Mouse (Mus musculus) thymus, adult 2 months (tissue): ENCODE data around the gene Pde10a. TPM values are rescaled to one million over a fixed set of nuclear protein-coding genes. Genes with fewer than 3 reads are reported as not detected.

Experiments used
- DNase-seq: peaks from one replicate; pipeline ENCODE4 v3.0.0; 2021
- H3K27ac ChIP-seq: fragments of 200-500 bp; 2 replicates; pipeline ENCODE4 v1.5.1; 2012; ENCODE audit warnings: low read length, control low read depth; ENCODE audit not compliant: control insufficient read depth, insufficient read depth
- H3K27me3 ChIP-seq: fragments of 200-500 bp; 2 replicates; pipeline ENCODE4 v1.6.1; 2012; ENCODE audit warnings: mild to moderate bottlenecking, low read length, moderate library complexity, mixed read lengths; ENCODE audit not compliant: control insufficient read depth, insufficient read depth
- H3K36me3 ChIP-seq: fragments of 200-500 bp; 2 replicates; pipeline ENCODE4 v1.6.1; 2012; ENCODE audit warnings: mild to moderate bottlenecking, low read length, moderate library complexity; ENCODE audit not compliant: control insufficient read depth, insufficient read depth
- H3K4me1 ChIP-seq: fragments of 200-500 bp; replicated peaks from 2 replicates; pipeline ENCODE4 v1.6.1; 2012; ENCODE audit warnings: low read length; ENCODE audit not compliant: control insufficient read depth, insufficient read depth
- H3K4me3 ChIP-seq: fragments of 200-500 bp; 2 replicates; pipeline ENCODE4 v1.5.1; 2012; ENCODE audit warnings: mild to moderate bottlenecking, low read length, control low read depth, moderate library complexity; ENCODE audit not compliant: control insufficient read depth, insufficient read depth
- CTCF ChIP-seq: fragments of 200-500 bp; IDR thresholded peaks from 2 replicates; pipeline ENCODE4 v1.5.1; 2012; ENCODE audit warnings: mild to moderate bottlenecking, control low read depth, low read length, moderate library complexity, borderline replicate concordance; ENCODE audit not compliant: control insufficient read depth, poor library complexity, insufficient read depth; ENCODE audit errors: extremely low read depth
- POLR2A ChIP-seq: fragments of 200-500 bp; IDR thresholded peaks from 2 replicates; pipeline ENCODE4 v1.6.1; 2012; ENCODE audit warnings: mild to moderate bottlenecking, low read length, control low read depth, moderate library complexity; ENCODE audit not compliant: control insufficient read depth, poor library complexity, insufficient read depth; ENCODE audit errors: extremely low read depth
- WGBS: fragments of 180-500 bp; shearing (Covaris S2); methylation state at CpG from one replicate; pipeline ENCODE4 v1.1.7; 2018; 5-methylcytosine and 5-hydroxymethylcytosine counted together
- polyA plus RNA-seq: library from polyadenylated mRNA; depleted of rRNA; stranded (reverse); fragments of >200 nt; gene quantifications from 2 replicates; pipeline ENCODE4 v1.2.3, GENCODE M21; 2012; rRNA removed

Gene Pde10a
- polyA plus RNA-seq = 4.8 and 4.9 TPM in 2 replicates

DNA sequence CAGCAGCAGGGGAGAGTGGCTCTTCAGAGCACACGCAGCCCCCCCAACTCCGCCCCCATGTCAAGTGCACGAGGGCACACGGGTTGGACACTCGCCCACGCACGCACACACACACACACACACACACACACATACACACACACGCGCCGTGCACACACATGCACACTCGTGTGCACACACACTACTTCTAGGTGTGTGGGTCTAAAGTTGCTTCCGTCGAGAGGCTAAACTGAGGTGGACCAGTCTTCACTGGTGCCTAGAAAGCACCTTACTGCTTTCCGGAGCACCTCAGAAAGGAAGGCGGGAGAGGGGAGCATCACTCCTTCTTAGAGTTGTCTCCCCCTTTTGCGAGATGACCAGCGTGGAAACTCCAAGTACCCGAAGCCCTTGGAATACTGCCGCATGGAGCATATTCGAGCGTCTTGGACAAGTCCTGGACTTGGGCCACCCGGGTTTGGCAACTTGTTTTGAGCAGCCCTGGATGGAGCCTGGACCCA is at the start of gene Pde10a:
Gene Pde10a (plus strand): TSS at position 148 of the 497 bp plus-strand sequence.
- no peaks in the 10 kb centered on the region for H3K36me3 ChIP-seq
- 6% methylated on average over 22 of the region's 22 CpGs for WGBS
- no peak for TF ChIP-seq CTCF
- no peak for DNase-seq
- peaks cover 11% of the 10 kb centered on the region for H3K27me3 ChIP-seq
- no peak within 1 kb of the TSS for H3K4me3 ChIP-seq
- H3K27ac ChIP-seq = no peak within 1 kb of the TSS
- H3K4me1 ChIP-seq = peaks cover 9% of the 10 kb centered on the region

DNA sequence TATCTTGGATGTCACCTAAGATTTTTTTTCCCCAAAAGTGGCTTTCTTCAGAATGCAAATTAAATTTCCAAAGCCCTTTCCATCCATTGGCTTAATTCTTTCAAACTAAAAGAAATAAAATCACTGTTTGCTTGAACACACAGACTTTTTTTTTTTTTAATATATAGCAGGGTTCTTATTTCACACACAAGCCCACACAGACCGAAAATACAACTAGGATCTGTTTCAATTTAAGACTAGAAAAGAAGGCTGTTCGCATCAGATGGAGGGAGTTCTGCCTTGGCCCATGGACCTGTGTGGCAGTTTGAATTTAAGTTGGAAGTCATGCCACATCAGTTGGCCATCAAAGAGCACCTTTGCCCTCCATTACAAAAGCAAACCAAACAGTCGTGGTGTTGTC is 46.6 kb upstream of the Pde10a start:
- no peaks in the 10 kb centered on the region for H3K4me1 ChIP-seq
- H3K36me3 ChIP-seq = no peaks in the 10 kb centered on the region
- no peak overlapping the region for H3K27ac ChIP-seq
- H3K4me3 ChIP-seq = no peak overlapping the region
- WGBS = 91% methylated on average over 3 of the region's 3 CpGs
- no peak for DNase-seq
- H3K27me3 ChIP-seq = no peaks in the 10 kb centered on the region
- TF ChIP-seq CTCF (no peak), POLR2A (no peak)

DNA sequence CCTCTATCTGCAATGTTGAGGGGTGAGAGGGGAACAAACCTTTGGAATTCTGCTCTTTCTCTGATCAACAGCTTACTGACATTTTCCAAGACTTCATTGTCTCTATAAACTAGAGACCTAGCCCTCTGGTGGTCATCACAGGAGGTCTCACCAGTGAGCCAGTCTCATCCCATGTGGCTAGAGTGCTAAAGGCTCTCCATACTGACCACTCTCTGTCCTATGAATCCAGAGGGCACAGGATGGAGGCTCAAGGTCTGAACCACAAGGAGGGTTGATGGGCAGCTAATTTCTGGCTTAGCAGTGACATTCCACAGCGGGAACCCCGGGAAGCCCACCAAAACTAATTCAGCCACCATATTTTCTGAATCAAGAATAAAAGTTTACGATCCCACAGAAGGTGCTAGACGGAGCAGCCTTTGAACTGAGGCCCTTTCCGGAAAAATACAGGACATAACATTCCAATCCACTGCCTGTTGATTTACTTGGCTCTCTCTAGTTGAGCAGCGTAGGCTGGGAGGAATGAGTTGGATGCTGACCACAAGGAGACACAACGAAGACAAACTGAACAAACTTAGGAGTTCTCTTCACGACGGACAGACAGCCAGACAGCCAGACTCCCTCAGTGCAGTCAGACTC is 45.6 kb upstream of the Pde10a start:
- WGBS = 91% methylated on average over 9 of the region's 9 CpGs
- no peak for TF ChIP-seq POLR2A
- no peak for TF ChIP-seq CTCF

DNA sequence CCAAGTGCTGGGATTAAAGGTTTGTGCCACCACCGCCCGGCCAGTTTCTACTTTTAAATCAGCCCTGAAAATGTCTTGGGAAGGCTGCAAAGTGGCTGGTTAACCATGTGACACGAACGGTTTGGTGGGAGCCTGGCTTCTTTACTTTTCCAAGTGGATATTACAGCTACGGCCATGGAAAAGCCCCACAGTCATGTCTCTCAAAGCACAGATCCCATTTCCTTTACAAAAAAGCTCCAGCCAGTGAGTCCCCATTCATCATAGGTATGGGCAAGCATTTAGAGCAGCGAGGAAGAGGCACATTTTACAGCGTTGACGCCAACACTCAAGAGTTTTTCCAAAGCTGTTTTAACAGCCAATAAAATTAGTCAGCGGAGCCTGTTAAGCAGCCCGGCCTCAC is 43.4 kb upstream of the Pde10a start:
- 92% methylated on average over 10 of the region's 10 CpGs for WGBS
- Histone ChIP-seq H3K4me1 (no peaks in the 10 kb centered on the region), H3K27me3 (no peaks in the 10 kb centered on the region), H3K4me3 (no peak overlapping the region), H3K27ac (no peak overlapping the region), H3K36me3 (no peaks in the 10 kb centered on the region)
- no peak for TF ChIP-seq CTCF
- TF ChIP-seq POLR2A = no peak
- DNase-seq = no peak

More for the DNA sequence above, 45.6 kb upstream of the Pde10a start:
- Histone ChIP-seq H3K4me3 (no peak overlapping the region), H3K36me3 (no peaks in the 10 kb centered on the region), H3K27me3 (no peaks in the 10 kb centered on the region), H3K27ac (no peak overlapping the region), H3K4me1 (no peaks in the 10 kb centered on the region)
- DNase-seq = no peak

DNA sequence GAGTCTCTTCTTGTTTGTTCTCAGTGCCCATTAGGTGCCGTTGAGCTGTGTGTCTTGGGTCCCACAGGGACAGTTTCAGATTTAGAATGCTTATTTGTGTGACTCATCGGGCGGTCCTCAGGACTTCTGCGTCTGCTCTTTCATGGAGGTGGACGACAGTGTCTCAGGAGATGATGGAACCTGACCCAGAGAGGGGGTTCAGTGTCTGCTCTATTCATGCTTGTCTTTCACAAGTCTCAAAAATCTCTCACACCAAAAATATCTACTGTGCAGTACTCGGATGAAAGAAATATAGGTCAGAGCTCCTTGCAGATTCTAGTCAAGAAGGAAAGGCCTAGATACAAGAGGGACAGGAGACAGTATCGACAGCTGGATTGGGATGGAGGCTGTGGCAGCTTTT is 42.3 kb upstream of the Pde10a start:
- H3K4me1 ChIP-seq = no peaks in the 10 kb centered on the region; the same call in 1 of the 2 replicates
- DNase-seq = no peak
- no peak overlapping the region for H3K4me3 ChIP-seq
- no peaks in the 10 kb centered on the region for H3K27me3 ChIP-seq
- no peak overlapping the region for H3K27ac ChIP-seq
- TF ChIP-seq POLR2A = no peak
- no peak for TF ChIP-seq CTCF
- whole genome bisulfite sequencing = 95% methylated on average over 7 of the region's 7 CpGs
- H3K36me3 ChIP-seq = no peaks in the 10 kb centered on the region

DNA sequence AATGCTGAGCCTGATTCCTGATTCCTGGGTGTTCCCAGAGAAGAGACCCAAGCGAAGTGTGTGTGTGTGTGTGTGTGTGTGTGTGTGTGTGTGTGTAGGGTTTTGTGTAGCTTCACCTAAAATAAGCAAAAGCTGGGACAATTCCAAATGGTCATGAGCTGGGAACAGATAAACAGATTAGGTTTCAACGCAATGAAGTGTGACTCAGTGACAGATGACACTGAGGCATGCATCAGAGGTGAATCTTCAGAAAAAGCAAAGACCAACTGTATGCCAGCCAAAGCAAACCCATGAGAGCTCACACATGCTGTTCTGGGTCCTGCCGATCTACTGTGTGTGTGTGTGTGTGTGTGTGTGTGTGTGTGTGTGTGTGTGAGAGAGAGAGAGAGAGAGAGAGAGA is 40.9 kb upstream of the Pde10a start:
- Histone ChIP-seq H3K4me1 (no peaks in the 10 kb centered on the region; the same call in 1 of the 2 replicates), H3K27me3 (no peaks in the 10 kb centered on the region), H3K36me3 (no peaks in the 10 kb centered on the region), H3K27ac (no peak overlapping the region), H3K4me3 (no peak overlapping the region)
- DNase-seq = no peak
- TF ChIP-seq CTCF (no peak), POLR2A (no peak)
- 77% methylated on average over 3 of the region's 3 CpGs for WGBS

DNA sequence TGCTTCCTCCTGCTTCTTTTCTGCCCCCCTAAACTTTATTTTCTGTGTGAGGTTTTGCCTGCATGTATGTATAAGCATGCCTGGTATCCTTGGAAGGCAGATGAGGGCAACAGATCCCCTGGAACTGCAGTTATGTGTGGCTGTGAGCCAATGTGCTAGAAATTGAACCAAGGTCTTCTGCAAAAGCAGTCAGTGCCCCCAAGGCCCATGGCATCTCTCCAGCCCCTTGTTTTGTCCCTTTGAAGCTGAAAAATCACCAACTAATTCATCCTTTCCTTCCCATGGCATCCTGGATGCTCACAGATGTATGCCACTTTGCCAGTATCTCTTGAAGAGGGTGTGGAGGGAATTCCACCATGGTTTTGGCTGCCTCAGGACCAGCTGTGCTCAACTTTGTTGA is 40.0 kb upstream of the Pde10a start:
- no peaks in the 10 kb centered on the region for H3K27me3 ChIP-seq
- H3K27ac ChIP-seq = no peak overlapping the region
- DNase-seq = no peak
- H3K4me3 ChIP-seq = no peak overlapping the region
- no peaks in the 10 kb centered on the region; the same call in 1 of the 2 replicates for H3K4me1 ChIP-seq
- no peaks in the 10 kb centered on the region for H3K36me3 ChIP-seq
- no peak for TF ChIP-seq CTCF
- no peak for TF ChIP-seq POLR2A
